Mouse (Mus musculus): ENCODE measurements around the gene Vmn2r71.

DNA sequence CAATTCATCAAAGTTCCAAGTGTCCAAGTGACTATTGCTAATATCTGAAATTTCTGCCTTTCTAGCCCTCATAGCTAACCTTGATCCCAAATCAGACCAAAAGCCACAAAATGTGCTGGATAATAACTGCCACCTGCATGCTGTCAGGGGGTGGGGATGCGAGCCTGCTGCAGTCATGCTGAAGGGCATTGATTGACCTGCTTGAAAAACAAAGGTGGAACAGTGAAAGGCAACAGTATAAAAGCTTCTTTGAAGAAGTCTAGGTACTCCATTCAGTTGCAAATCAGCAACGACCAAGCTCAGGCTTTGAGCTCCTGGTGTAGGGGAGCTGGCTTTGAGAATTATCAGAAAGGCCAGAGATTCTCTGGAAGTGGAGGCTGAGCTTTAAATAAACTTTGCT, 19.8 kb upstream of the Vmn2r71 start:
- TF ChIP-seq CTCF (IDR thresholded peaks at IDR 0.05; ENCODE audit: low read depth) (no peak), EP300 (optimal IDR thresholded peaks at IDR 0.05) (no peak)
